Mouse (Mus musculus): ENCODE results near the gene Hps5.
"Not testable (repeated sequence)": the region's sequence is repeated elsewhere in the genome, so short reads cannot be mapped to it uniquely, and the experiment has no call there.

The Hps5 gene

DNA sequence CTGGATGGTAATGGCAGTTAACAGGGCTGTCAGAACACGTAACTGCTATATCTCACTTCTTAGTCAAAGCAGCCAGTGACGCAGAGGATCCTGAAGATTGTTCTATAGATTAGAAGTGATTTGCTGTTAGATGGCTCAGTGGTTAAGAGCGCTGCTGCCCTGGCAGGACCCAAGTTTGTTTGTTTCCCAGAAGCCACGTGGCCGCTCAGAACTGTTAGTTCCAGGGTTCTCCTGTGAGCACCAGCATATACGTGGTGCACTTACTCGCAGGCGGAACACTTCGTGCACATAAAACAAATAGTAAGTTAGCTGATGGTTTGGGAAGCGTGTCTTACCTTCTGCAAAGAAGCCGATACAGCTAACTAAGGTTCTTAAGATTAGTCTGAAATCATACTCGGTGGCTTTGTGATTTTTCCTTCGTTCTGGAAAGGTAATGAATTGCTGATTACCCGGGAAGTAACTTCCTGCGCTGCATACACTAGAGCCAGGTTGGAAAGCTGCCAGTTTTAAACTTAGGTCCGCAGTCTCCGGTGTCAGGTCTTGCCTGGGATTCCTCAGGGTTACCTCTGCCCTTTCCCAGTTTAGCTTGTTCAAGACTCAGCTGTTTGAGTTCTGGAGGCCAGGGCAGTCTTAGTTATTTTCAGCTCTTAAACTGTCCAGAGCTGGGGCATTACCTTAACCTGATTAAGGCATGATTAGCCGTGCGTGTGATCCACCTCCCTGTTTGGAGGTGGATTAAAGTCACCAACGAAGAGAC lies 31.4 kb upstream of the Hps5 start:
- no peak for DNase-seq

DNA sequence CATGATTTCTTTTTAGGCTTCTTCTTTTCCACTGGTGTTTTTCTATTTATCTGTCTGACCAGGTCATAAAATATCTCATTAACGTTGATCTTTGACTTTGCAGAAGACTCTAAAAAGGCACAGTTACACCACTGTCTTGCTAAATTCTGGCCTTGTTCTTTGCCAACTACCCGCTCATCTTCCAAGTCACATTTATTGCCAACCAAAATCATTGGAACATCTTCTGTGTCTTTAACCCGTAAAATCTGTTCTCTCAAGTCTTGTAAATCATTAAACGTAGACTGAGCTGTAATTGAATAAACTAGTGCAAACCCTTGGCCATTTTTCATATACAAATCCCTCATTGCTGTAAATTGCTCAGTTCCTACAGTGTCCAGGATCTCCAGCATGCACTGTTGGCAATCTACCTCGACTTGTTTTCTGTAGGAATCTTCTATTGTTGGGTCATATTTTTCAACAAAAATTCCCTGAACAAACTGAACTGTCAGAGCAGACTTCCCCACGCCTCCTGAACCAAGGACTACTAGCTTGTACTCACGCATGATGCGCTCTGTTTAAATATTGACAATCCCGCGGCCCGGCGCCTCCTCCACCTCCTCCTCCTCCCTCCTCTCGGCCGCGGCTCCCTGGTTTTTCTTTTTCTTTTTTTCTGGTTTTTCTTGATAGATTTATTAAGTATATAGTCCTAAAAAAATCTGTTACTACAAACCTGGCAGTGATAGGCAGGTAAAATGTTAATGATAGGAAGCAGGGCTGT lies 25.2 kb upstream of the Hps5 start:
- DNase-seq: not testable (repeated sequence)

DNA sequence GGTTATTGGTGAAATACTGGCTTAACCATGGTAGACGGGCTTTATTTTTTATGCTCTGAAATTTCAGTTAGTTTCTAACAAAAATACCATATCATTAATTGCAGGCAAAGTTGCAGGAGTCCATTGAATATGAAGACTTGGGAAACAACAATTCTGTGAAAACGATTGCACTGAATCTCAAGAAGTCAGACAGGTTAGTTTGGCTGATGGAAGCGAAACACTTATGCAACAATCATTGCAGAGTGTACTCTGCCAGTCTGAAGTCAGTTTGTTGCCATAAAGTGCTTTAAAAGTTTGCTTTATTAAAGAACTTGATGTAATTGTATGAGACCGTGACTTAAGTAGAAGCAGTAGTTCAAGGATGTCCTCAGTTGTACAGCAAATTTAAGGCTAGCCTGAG lies 18.1 kb upstream of the Hps5 start:
- DNase-seq: no peak

DNA sequence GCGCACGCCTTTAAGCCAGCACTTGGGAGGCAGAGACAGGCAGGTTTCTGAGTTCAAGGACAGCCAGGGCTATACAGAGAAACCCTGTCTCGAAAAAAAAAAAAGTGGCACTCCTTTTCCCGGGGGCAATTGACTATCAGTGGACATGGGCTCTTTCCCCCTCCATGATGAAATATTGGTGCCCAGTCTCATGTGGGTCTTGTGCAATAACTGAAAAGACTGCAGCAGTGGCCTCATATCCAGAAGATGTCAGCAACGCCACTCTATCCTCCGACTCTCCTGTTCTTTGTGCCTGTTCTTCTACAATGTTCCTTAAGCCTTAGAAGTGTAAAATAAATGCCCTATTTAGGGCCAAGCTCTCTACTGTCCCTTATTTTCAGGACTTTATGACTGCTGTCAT lies 14.5 kb upstream of the Hps5 start:
- DNase-seq: no peak

DNA sequence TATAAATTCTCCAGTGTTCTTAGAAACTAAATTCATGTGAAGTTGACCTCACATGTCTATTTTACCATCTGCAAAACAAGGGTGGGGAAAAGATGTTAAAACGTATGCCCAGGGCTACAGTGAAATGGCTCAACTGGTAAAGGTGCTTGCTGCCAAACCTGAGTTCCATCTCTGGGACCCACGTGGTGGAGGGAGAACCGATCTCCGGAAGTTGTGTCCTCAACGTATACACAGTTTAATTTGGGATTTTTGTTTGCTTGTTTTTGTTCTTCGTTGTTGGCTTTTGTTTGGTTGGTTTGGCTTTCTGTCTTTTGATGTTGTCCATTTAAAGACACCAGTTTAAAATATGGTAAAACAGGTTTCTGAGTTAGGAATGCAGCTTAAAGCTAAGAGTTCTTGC lies 915 bp upstream of the Hps5 start:
- DNase-seq: peak; percentile 14

DNA sequence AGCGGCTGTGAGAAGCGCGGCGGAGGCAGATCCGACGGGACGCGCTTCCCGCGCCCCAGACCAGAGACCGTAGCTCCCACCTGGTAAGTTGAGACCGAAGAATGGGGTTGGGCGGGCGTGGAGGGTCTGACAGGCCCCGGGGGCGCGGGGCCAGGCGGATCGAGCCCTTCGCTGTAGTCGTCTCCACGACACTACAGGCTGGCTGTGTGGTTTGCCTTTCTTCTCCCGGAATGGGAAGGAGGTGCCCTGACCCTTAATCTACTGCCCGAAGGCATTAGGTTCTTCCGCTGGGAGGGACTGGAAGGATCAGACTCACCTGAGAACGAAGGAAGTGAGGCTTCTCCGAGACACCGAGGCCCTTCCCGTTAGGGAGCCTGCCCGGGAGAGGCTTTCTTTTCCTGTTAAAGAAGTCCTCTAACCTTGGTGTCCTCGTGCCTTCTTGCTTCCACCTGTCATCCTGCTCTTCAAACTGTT lies 379 bp upstream of the Hps5 start:
- no peak for DNase-seq

DNA sequence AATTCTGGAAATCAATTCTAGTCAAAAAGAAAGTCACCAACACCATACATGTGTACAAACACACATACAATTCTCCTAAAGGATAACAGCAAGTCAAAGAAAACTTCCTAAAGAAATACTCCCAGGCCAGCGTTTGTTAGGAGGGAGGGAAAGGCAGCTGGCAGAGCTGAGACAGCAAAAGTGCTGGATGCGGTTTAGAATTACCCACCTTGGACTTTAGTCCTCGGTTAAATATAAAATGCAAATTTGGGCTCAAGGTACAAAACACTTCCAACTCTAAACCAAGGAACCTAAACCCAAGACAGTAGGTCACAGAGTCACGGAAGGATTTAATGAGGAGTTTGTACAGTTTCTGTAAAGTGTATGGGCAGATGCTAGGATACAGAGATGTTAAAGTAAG lies 2.0 kb downstream of the Hps5 start:
- DNase-seq: no peak

DNA sequence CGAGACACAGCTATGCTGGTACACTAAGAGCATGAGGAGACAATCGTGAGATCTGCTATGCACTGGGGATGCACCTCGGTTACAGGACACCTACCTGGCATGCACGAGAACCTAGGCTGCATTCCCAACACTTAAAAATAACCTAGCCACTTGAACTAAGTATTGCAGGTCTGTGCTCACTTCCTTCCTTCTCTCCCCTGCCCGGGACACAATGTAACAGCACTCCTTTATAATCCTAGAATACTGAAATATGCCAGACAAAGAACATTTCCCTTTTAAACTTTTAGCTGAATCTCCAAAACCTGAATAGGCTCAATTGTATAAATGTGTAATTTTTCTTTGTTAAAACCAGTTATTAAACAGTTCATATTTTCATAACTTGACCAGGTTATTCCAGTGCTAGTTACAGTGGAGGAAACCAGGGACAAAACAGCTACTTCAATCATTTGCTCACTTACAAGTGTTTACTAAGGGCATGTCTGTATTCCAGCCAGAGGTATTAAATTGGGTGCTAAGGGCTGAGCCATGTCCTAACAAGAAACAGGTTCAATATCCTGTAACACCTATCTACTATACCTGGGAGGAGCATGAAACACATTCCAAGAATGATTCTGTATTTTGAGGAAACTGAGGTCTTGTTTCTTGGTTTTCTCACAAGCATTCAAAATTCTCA lies 6.6 kb downstream of the Hps5 start:
- DNase-seq: no peak

DNA sequence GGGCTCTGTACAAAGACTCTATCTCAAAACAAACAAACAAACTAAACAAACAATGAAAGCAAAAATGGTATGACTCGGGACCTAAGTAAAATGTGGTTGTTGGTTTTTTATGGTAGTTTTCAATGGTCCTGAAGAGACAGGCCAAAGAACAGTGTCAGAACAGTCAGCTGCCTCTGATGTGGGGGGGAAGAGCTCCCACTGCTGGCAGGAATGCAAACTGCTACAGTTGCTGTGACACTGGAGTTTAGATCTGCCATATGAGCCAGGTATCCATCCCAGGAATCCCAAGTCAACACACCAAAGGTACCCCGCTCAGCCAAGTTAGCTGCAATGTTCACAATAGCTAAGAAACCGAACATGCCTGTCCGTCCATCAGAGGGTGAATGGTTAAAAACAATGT lies 25.2 kb downstream of the Hps5 start:
- peak; percentile 67 for DNase-seq

DNA sequence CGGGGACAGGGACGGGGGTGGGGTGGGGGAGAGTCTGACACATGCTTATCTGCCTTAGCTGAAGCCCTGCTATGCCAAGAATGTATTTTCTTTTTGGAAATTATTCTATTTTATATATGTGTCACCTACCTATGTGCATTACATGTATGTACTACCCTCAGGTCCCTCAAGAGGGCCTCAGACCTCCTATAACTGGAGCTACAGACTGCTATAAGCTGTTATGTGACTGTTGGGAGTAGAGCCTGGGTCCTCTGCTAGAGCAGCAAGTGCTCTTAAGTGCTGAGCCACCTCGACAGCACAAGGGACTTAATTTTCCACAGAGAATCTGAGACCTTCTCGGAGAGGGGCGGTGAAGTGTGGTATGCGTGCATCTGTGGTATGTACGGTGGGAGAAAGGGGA lies 27.4 kb downstream of the Hps5 start:
- no peak for DNase-seq

DNA sequence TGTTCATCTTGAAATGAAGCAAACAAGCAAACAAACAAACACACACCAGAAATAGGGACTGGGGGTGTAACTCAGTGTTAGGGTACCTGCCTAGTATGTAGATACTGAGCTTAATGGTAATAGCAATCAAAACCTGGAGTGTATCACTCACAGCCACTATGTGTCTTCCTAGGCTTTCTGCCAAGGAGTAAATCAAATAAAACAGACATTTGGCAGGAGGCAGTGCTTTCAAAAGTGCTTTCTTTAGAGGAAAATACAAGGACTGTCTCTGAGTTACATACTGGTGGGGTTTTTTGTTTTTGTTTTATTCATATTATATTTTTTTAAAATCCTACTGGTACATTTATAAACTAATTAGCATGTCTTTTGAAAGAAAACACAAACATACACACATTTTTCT lies 28.5 kb downstream of the Hps5 start:
- DNase-seq: no peak

DNA sequence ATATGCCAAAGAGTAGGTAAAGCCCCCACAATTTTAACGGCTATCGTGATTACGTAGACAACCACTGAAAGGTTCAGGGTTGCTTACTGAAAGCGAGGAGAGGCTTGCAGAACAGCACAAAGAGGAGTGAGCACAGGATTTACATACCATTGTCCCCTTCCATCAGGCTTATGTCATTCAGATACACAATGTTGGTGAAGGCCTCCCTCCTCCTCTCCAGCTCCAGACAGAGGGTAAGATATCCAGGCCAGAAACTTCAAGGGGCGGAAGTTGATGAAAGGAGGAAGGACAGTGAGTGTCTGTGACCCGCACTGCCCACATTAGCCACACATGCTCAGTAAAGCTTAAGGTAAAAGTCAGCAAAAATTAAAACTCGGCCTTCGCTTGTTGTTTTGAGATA lies 31.2 kb downstream of the Hps5 start:
- DNase-seq: no peak

DNA sequence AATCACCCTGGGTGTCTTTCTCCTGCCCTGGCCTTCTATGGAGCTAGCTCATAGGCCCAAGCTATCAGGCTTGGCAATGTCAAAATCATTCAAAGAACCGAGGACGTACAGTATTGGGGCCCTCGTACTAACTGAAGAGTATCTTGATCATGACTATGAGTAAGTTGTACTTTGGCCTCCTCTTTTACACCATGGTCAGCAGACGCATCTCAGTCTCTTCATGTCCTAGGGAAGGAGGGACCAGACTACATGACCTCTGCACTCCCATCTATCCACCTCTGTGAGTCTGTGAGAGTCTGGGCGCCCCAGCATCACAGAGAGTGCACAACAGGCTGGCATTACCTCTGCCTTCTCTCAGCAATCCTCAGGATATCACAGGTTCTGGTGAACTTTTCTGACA lies 33.3 kb downstream of the Hps5 start:
- no peak for DNase-seq

DNA sequence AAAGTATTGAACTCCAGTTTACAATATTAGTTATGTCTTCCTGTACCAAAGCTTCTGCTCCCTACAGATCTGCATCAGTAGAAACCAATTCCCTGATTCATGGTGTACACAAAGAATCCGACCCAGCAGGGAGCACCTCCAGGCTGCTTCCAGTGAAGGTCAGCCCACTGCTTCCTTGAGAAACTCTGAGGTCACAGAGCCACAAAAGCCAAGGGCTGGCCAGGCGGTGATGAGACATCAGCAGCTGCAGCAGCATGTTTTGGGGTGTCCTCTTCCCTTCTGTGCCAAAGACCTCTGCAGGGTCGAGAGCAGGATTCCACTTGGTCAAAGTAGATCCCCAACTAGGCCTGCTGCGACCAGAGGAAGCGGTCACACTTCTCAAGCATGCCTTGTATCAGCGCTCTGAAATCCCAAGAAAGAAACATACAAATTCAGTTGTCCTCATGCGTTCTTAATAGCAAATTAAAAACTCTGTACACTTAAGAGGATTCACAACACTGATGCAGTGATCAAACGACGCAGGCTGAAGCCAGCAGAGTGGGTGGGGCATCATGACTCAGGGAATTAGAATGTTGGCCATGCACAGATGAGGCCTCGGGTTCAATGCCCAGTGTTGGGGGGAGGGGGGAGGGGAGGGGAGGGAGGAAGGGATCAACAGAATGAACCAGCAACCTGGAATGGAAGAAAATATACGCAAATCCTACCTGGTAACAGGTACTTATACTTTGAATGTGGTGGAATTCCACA lies 34.6 kb downstream of the Hps5 start:
- no peak for DNase-seq

DNA sequence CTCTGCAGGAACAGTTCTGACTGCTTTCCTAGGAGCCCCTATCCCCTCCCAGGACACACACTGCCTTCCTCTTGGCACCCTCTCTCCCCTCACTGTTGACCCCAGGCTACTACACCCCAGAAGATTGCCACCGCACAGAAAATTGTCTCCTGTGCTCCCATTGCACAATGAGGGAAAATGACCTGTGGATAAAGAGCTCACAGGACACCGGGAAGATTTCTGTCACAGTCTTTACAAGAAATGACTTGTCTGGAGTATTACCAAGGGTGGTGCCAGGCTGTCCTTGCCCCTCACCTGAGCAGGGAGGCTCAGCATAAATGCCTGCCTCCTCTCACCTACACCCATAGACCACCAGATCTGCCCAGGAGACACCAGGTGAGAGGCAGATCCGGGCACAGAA lies 44.4 kb downstream of the Hps5 start, which contains the start of gene Saa2:
Saa2 (plus strand) TSS at position 301 of the 400 bp plus-strand sequence.
- DNase-seq: no peak

DNA sequence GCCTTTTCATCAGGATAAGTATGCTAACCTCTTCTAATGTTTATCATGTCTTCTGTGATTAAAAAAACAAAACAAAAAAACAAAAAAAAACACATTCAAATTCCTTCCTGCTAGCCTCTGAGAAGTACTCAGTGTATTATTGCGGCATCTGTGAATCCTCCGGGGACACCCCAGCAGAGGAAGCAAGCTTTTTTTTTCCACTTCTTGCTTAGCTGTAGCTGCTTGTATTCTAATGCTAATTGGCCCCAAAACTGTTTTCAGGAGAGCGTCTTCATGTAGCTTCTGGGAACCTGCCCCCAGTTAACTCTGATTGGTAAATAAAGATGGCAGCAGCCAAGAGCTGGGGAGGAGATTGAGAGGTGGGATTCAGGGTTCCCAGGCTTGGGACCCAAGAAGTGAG lies 47.4 kb downstream of the Hps5 start:
- DNase-seq: no peak

DNA sequence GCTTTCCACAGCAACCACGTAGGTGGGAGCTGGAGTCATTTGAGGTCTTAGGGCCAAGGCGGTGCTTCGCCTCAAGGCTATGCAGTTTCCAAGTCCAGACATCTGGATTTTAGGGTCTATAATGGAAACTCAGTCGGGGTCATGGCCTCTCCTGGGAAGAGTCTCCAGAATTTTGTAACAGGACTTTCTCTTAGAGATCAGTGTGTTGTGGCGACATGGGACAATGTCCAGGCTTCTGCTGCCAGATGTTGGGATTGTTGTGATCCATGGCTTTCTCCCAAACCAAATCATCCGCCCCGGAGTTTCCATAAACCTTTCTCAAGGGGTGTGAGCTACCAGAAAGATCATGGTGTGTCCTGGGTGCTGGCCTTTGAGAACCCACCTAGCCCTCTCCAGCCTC lies 49.5 kb downstream of the Hps5 start:
- DNase-seq: no peak

DNA sequence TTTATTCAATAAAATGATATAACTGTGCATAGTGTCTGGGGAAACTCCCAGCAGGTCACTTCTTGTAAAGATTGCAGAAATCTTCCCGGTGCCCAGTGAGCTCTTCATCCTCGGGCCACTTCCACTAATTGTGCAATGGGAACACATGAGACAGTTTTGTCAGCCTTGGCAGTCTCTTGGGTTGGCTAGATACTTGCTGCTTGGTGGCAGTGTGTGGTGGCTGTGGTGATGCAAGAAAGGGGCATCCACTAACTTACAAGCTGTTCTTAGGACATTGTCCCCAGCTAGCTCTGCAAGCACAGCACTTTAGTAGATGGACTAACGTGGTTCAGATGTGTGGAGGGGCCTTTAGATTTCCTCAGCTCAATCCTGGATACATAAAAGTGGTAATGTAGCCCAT lies 50.0 kb downstream of the Hps5 start:
- DNase-seq: no peak

DNA sequence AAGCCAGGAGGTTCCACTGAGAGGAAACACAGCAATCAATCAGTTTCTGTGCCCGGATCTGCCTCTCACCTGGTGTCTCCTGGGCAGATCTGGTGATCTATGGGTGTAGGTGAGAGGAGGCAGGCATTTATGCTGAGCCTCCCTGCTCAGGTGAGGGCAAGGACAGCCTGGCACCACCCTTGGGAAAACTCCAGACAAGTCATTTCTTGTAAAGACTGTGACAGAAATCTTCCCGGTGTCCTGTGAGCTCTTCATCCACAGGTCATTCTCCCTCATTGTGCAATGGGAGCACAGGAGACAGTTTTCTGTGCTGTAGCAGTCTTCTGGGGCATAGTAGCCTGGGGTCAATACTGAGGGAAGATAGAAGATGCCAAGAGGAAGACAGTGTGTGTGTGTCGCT lies 53.0 kb downstream of the Hps5 start, which contains the start of gene Saa1:
Saa1 (minus strand) TSS at position 101 of the 400 bp plus-strand sequence.
- not testable (repeated sequence) for DNase-seq

DNA sequence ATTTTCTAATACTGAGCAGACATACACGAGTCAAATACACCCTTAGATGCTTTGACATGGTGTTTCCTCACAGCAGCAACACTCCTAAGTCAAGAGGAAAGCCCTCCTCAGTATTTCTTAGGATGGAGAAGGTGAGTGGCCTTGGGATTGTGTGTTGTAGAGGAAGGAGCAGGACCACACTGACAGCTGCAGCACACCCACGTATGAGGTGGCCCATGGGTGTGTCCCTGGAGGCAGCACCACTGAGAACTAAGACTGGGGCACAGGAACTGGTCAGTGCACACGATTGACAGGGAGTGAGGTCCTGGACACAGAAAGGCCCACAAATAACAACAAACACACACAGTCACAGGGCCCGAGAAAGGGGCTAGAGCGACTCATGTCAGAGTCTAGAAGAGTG lies 55.8 kb downstream of the Hps5 start:
- not testable (repeated sequence) for DNase-seq

DNA sequence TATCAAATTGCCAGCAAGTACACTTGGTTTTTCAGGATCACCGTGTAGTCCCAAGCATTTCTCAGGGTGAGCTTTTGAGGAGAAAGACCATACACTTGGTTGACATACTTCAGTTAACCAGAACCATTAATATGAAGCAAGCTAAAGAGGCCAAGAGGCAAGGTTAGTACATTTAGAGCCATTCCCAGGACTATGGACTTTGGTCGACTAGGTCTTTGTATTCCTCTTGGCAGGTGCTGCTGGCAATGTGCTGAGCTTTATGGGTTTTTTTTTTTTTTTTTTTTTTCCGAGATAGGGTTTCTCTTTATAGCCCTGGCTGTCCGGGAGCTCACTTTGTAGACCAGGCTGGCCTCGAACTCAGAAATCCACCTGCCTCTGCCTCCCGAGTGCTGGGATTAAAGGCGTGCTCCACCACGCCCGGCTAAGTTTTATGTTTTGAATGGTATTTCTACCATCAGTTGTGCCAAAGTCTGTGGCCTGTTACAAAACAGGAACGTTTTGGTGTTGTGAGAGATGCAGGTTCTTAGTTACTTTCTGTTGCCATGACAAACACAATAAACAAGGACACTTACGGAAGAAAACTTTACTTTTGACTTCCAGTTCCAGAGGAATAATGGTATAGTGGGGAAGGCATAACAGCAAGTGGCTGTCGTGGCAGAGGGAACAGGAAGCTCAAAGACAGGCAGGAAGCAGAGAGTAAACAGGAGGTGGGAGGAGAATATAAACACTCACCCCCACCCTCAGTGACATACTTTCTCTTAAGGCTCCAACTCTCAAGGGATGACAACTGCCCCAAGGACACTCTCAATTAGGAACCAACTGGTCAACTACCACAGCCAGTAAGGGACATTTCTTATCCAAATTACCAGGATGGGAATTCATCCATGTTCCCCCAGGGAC lies 57.1 kb downstream of the Hps5 start:
- DNase-seq: no peak

DNA sequence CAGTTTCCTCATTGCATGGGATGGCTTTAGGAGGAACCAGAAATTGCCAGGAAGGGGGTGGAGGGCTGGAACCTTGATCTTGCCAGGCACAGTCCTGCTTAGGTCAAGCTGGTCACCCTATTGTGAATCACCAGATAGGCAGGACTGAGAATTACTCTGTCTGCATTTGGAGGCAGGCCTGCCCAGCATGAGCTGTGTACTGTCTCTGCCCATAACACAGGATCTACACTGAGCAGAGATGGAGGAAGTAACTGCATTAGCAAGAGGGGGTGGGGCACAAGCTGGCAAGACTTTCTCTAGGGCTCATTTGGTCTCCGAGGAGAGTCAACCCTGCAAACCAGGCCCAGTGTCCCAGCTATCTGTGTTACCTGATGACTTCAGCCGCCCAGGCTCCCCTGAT lies 60.9 kb downstream of the Hps5 start:
- DNase-seq: no peak

Data from cerebellum, adult 9-11 months (tissue).